Mouse (Mus musculus) mature B cell (primary cell): ENCODE results near the gene Serinc5.
"Not testable (repeated sequence)": the region's sequence is repeated elsewhere in the genome, so short reads cannot be mapped to it uniquely, and the experiment has no call there.

Experiments used
- in situ Hi-C: fragments of 300-500 bp; cut with MboI; formaldehyde crosslinking; loops from 2 replicates; pipeline ENCODE4 v1.14.3; 2019

Gene Serinc5

DNA sequence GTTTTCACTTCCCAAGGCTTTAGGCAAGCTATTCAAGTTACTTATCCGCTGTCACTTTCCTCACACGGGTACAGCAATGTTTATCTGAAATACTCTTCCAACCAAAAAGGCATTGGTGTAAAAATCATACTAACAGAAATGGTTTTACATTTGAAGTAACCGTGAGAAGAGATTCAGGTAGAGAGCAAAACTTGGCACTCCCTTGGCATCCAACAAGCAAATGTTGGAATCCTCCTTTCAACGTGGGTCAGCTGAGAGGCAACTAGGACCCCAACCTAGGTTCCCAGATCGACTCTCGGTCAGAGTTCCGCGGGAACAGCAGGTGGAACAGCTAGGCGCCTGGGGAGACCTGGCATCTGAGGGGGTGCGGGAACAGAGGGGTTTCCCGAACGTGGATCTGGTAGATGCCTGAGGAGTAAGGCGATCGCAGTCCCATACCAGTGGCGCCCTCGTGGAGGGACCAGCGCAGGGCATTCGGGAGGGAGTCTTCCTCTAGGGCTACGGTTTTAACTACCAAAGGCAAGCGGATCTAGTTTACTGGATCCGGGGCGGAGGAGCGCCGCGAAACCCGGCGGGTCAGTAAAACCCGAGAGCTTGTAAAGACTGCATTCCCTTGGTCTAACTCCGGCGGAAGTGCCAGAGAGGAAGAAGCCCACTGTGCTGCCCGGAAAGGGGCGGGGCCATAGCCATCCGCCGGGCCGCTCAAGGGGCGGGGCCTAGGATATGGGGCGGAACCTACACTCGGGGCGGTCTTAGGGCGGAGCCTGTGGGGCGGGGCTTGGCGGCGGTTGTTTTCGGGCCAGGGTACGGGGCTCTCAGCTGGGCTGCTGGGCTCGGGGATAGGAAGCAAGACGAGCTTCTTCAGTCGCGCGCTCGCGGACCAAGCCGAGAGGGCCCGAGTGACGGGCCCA lies at the start of gene Serinc5:
TSS of gene Serinc5 (plus strand) at position 781 of the 911 bp plus-strand sequence.
- in situ Hi-C loops: no loop called here

DNA sequence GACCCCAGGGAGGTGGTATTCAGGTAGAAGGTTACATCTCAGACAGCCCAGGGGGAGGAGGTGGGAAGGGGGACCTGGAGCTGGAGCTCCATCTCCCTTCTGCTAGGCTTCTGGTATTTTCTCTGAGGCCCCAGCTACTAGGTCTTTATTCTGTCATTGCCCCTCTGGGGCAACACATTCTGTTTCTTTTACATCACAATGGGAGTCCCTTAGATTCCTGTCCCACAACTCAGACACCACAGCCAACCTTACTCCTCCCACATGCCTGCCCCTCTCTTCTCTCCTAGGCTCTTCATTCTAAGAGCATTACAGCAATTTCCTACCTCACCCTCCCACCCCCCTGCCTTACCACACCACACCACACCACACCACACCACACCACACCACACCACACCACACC lies 34.8 kb upstream of the Serinc5 start, which contains the start of gene Spz1:
TSS of gene Spz1 (minus strand) at position 101 of the 400 bp plus-strand sequence.
- in situ Hi-C loops: loop anchor here (5.0 kb wide), 1 partner anchor 166 kb away; no protein-coding TSS in a partner anchor

DNA sequence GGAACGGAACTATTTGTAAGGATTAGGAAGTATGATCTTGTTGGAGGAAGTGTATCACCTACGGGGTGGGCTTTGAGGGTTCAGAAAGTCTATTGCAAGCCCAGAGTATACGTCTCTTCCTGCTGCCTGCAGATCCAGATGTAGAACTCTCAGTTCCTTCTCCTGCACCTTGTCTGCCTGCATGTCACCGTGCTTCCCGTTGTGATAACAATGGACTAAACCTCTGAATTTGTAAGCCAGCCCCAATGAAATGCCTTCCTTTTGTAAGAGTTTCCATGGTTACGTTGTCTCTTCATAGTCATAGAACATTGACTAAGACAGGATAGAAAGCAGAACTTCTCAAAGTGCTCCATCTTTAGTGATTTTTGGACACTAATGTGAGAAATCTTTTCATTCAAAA lies 34.2 kb upstream of the Serinc5 start:
- in situ Hi-C loops: loop anchor here (5.0 kb wide), 1 partner anchor 166 kb away; no protein-coding TSS in a partner anchor

DNA sequence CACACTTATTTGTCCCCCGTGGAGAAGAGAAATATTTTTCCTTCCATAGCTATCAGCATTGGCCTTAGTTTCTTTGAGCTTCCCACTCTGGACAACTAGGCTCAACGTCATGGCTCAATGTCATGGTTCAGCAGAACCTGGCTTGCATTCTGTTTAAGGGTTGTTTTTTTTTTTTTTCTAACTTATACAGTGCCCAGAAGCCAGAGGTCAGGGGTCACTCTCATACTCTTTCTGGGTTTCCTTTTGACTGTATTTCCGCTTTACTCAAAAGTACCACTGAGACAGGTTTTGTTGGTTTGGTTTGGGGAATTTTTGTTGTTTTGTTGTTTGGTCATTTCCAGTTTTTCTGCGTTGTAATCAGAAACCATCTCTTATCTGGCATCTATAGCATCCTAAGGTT lies 32.7 kb upstream of the Serinc5 start:
- in situ Hi-C loops: loop anchor here (5.0 kb wide), 1 partner anchor 164 kb away; no protein-coding TSS in a partner anchor

DNA sequence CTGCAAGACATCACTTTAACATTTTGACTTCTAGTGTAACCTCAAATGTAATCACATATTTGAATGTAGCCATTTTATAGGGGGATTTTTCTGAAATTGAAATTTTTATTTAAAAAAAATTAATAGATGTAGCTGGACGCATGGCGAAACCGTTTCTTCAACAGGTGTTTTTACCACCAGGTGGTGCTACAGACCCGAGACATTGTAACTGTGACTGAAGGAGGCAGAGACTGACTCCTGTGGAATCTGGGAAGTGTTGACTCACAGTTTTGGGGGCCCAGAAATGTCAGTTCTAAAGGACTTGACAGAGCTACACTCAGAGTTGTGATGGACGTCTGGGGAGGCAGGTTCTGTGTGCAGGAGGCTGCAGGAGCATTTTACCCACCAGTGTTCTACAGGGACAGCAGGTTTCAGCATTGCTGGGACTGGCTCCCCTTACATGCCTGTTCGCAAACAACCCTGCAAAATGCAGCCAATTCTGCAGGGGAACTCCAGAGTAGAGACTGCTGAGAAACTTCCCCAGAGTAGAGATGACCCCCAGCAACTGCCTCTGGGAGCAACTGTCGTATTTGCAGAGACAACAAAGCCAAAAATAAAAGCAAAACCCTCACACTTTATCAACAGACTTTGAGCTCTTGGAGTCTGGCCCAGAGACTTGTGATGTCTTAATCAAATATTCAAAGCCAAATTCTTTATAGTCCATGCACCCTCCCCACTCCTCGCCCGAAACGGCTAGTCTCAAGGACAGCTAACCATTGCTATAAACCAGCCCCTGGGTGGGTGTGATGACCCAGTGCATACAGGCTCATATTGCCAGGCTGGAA lies 30.5 kb upstream of the Serinc5 start:
- in situ Hi-C loops: no loop called here

DNA sequence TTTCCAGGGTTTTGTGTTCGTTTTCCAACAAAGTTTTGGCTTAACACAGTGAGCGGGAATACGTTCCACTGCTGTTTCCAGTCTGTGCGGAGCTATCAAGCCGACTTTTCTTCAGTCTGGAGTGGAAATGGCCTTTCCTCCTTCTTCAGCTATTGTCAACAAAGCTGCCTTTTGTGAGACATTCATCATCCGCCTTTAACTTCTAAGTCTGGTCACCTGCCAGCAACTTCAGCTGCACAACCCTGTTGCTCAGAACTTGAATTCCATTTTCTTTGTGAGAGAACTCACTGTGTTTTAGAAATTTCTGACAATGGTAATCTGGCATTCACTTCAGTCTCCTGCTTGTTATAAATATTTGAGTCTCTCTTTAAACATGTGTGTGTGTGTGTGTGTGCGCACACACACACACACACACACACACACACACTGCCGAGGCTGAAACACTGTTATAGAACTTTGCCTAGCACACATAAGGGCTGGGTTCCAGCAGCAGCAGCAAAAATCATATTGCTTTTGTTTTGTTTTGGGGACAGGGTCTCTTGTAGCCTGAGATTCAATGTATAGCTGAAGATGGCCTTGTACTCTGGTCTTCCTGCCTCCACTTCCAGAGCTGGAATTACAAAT lies 26.7 kb upstream of the Serinc5 start:
- in situ Hi-C loops: no loop called here

DNA sequence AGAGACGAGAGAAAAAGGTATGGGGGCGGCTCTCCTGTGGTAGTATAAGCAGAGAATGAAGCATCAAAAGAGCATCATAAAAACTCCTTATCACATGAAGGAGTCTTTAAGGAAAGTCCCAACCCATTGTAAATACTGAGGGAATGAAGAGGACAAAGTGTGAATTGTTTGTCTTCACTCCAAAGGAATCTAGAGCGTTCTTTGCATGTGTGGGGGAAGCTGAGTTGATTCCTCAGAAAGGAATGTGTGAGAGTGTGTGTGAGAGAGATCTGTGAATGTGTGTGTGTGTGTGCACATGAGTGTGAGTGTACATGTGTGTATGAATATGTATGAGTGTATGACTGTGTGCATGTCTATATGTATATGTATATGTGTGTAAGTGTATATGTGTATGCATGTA lies 22.2 kb upstream of the Serinc5 start:
- in situ Hi-C loops: no loop called here

DNA sequence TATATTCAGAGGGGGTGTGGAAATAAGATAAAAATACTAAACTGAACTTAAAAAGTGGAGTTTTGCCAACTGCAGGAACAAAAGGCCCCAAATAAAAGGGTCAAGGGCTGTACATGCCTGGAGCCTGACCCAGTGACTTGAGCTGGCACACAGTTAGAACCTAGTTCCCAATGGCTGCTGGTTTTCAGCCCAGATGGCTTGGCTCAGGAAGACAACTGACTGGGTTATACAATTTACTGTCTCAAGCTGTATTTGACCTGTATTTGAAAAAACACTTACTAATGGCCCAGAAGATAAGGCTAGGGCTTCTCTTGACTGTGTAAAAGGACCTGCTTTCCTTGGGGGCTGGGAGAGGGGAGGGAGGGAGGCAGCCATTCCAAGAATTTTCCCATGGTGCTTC lies 21.6 kb upstream of the Serinc5 start:
- in situ Hi-C loops: no loop called here

DNA sequence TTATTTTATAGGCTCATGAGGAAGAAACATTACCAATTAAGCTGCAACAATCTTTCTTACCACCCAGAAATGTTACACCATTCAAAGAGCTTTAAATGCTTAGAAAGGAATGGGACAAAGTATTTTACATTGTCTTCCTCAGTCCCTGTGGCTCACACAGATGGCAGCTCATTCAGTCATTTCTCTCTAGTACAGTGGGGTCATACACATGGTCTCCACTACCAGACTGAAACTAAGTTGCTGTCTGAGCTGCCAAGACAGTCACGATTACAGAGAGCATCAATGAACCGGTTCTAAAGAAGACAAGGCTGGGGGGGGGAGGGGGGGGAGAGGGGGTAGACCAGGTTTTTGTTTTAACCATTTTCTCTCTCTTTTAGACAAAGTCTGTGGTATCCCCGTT lies 19.7 kb upstream of the Serinc5 start:
- in situ Hi-C loops: no loop called here

DNA sequence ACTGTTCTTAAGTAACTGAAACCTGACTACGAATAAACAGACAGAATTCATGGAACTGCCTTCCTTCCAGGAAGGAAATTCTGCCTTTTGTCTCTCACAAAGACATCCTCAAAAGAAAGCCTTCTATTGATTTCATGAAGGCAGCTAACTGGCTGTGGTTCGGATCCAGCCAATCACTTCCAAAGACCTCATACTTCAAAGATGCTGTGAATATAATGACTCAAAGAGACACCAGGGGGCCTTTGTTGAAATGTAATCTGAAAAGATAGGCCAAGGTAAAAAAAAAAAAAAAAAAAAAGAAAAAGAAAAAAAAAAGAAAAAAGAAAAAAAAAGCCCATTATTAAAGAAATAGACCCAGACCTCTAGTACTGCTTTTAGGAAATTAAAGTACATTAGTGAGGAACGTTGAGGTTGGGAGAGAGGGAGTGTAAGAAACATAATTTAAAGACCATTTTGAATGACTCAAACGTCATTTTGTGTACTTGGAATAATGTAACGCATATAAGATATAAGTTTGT lies 18.6 kb upstream of the Serinc5 start:
- in situ Hi-C loops: no loop called here

DNA sequence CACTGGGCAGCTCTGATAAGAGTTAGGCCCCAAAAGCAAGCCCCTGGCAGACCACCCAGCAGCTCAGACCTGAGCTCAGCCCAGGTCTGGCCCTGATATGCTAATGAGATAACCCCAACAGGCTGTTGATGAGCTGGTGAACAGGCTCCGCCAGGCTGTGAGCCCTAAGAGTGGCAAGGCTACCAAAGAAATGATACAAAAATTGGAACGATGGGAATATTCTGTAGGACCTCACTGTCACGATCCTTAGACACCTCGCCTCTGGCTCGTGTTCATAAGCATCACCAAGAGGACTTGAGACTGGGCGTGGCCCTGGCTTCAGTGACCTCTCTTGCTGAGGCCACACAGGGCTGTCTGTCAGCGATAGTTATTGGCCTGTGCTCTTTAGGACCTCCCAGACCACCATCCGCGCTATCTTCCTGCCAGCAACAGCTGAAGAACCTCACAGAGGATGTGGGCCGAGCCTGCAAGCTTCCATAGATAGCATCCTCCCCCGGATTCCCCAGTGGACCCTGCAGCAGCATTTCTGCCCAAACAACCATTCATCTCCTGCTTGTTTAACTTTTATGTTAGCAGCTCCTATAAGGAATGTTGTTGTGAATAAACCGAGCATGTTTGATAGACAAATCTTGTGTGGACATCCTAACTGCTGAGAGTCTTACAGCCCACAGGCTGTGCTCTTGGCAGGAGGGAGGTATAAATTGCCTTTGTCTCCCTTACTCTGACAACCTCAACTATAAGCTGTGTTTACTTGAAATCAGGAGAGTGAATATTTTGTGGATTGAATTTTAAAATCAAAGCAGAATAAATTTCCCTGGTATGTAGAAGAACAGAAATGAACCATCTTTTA lies 17.9 kb upstream of the Serinc5 start:
- in situ Hi-C loops: no loop called here

DNA sequence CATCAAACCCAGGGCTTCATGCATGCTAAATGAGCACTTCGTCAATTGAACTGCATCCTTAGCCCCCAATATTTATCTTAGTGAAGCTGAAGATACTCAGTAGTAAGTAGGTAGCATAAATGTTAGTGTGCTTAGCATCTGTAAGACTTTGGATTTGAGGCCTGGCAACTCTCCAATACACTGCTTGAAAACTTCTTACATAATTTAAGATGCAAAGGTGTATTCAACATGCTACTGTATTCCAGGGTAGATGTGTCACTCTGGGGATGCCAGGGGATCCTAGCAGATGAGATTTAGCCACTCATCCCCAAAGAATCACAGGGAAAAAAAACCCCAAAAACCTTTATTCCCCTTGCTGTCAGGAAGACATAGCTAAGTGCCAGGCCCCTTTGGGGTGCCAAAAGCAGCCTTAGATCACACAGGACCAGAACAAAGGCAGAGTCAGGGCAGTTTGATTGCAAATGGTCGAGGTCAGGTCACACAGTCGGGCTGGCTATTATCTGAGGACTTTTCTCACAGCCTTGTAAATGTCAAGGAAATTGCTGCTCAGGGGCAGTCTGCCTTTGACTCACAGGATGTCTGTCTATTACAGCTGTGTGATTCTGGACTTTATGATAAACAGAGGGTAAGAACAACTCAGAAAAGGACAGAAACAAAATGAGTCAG lies 17.0 kb upstream of the Serinc5 start:
- in situ Hi-C loops: no loop called here

DNA sequence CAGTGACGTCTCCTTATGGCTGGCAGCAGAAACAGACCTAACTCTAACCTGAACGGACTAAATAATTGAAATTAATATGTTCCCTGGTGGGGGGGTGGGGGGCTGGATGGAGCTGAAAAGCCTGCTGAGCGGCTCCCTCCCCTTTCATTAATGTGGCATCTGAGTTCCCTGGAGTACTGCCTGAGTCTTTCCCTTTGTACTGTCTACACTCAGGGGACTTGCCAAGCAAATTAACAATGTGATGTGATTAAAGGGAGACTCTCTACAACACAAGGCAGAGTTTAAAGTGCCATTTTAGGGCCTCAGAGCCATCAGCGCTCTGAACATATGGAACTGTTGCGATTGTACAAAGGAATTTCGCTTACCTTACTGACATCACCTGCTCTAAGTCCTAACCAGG lies 16.4 kb upstream of the Serinc5 start:
- in situ Hi-C loops: no loop called here

DNA sequence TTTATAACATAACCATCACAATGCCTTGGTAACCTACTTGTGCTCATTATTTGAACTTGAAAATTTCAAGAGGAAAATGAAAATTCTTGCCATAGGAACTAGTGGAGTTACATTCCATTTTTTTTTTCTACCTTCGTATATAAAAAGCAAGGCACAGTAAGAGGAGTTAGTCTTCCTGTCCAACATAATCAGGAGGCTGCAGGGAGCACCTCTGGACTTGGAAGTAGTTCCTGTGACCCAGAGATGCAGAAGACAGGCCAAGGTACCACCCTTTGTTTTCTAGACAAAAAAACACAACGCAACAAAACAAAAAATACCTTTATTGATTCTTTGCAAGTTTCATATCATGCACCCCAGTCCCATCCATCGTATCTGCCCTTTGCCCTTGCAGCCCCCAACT lies 16.0 kb upstream of the Serinc5 start:
- in situ Hi-C loops: no loop called here

DNA sequence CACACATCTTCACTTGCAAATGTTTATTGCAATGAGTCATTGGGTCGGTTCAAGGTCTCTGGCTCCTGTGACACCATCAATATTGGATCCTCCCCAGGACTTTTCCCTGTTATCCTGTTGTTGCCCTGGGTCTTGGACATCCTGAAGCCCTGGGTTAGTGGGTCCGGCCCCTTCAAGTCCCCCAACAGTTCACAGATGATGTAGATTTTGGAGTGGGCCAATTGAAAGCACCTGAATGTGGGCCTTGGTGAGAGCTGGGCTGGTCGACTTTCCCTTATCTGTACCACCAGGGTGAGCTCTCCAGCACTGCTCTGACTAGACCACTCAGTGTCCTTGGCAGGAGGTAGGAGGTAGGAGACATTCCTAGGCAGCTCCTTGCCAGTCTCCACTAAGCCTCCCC lies 15.5 kb upstream of the Serinc5 start:
- in situ Hi-C loops: no loop called here

DNA sequence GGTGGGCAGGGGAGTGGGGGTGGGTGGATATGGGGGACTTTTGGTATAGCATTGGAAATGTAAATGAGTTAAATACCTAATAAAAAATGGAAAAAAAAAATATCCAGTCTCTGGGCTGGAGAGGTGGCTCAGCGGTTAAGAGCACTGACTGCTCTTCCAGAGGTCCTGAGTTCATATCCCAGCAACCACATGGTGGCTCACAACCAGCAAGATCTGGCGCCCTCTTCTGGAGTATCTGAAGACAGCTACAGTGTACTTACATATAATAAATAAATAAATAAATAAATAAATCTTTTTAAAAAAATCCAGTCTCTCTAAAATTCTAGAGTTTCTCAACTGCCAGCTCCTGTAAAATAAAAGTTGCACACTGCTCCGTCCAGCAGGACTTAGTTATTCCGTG lies 5.6 kb upstream of the Serinc5 start:
- in situ Hi-C loops: not testable (repeated sequence)

DNA sequence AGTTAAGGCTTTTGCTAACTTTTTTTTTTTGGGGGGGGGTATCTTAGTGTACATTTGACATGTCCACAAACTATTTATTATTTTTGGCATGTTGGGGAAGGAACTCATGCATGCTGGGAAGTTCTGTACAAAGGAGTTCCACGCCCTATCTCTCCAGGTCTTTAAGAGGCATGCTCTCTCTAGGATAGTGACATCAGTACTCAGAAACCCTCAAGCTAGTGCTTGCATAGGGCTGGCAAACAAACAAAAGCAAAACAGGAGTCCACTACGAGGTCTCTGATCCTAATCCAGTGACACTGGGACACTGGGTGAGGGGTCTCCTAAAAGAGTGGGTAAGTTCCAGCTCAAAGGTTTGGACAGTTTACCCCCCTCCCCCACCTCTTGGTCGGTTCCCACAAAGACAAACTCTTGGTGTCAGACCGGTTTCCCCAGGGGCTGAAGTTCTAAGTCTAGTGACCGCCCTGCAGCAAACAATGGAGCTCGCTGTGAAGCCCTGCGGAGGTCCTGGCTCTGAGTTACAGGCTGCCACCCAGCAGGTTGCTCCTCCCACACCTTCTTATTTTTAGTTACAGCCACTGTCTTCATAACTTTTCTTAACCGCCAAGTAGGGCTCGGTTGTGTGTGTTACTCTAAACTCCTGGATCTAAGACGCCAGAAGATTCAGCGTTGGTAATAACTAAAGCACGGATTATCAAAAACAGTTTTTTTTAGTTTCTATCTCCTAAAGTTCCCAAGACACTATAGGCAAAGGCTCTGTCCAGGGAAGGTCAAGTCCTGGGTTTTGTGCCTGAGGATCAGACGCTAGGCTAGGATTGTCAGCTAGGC lies 1.2 kb upstream of the Serinc5 start:
- in situ Hi-C loops: no loop called here

DNA sequence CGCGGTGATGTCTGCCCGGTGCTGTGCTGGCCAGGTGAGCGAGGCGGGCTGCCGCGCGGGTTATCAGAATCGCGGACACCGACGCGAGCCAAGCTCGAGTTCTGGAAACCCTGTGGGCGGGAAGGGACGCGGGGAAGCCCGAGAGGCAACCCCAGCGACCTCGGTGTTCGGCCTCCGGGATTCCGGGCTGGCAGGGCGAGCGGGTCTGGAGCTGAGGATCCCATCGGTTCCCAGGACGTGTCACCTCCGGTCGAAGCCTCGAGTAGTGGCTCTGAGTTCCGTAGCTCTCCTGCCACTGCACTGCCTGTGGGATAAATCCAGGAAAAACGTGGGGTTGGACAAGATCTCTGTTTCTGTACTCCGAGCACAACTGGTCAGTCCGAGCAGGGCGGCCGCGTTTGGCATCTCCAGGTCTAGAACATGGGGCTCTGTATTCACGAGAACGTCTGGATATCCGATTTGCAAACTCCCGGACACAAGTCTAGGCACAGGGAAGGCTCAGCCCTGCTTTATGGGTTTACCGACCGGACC lies 428 bp downstream of the Serinc5 start:
- in situ Hi-C loops: no loop called here

DNA sequence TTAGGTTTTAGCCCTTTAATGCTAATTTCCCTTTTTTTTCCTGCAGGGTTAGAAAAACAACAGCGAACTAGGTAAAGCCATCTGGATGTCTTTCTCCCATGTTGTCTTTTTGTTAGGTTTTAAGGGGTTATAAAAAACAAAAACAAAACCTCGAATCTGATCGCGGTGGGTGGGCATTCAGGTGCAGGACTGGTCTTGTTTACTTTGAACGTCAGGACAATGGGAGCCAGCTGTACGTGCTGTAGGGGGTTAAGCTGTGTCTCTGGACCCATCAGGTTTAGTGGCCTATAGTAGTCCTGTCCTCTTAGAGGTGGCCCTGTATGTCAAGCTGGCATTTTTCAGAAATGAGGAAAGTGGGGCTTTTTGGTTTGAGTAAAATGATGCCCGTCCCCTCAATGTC lies 1.0 kb downstream of the Serinc5 start:
- in situ Hi-C loops: no loop called here
